Mouse (Mus musculus) olfactory bulb, adult 2 months (tissue): Measurements from ENCODE around the gene Tmem102.

Experiments
- CTCF ChIP-seq: fragments of 200-500 bp; IDR thresholded peaks from 2 replicates; pipeline ENCODE4 v1.5.1; 2012; ENCODE audit warnings: low read depth, mild to moderate bottlenecking, low read length, moderate library complexity; ENCODE audit not compliant: insufficient read depth
- POLR2A ChIP-seq: fragments of 200-500 bp; IDR thresholded peaks from 2 replicates; pipeline ENCODE4 v1.6.1; 2012; ENCODE audit warnings: mild to moderate bottlenecking, low read depth, low read length, moderate library complexity; ENCODE audit not compliant: insufficient read depth

DNA sequence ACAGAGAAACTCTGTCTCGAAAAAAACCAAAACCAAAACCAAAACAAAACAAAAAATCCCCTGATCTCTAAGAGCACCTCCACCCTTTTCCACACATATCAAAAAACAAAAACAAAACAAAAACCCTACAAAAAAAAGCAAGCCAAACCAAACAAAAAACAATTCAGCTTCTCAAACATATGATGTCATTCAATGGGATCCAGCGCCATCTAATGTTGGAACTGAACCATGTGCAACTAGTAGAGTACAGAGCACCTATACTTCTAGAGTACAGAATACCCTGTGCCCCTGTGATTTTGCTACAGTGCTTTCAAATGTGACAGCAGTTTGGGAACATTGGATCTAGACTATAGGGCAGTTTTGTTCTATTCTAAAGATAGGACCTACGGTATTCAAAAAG, 50.7 kb downstream of the Tmem102 start:
- TF ChIP-seq CTCF (no peak), POLR2A (no peak)
